Mouse (Mus musculus) cerebellum, postnatal 4 days (tissue): ENCODE measurements at regions not wholly inside any gene's neighbourhood (a gene's known extent, or its start where the extent isn't known, plus 50 kb on each side); places are given as distances from the start of the nearest gene placed in this dataset.

ENCODE experiments used
- DNase-seq, 2 experiments: peaks; one replicate each; pipeline ENCODE4 v3.0.0; 2022; ENCODE audit warnings: low spot score in 2 of 2, mixed read lengths in 1 of 2

GRCm38 (mm10) chr15:21988676-21989075, 560.1 kb upstream of the Cdh18 start:
- DNase-seq, result no peak

- no peak for DNase-seq
Observed at GRCm38 (mm10) chr15:21993309-21993708, 555.5 kb upstream of the Cdh18 start.

- no peak for DNase-seq
Observed at GRCm38 (mm10) chr15:21995121-21995826, 553.5 kb upstream of the Cdh18 start.

GRCm38 (mm10) chr15:22019977-22020376, 528.8 kb upstream of the Cdh18 start:
- DNase-seq, result no peak

- no peak for DNase-seq
Observed at GRCm38 (mm10) chr15:22030215-22030614, 518.6 kb upstream of the Cdh18 start.

GRCm38 (mm10) chr15:22046423-22046822, 502.4 kb upstream of the Cdh18 start:
- no peak for DNase-seq

- DNase-seq, result no peak
Observed at GRCm38 (mm10) chr15:22046877-22047478, 501.8 kb upstream of the Cdh18 start.

GRCm38 (mm10) chr15:22086856-22087255, 462.0 kb upstream of the Cdh18 start:
- DNase-seq, result no peak

- DNase-seq, result no peak
Observed at GRCm38 (mm10) chr15:22121746-22122145, 427.1 kb upstream of the Cdh18 start.

- DNase-seq, result no peak
Observed at GRCm38 (mm10) chr15:22151894-22152494, 396.8 kb upstream of the Cdh18 start.

GRCm38 (mm10) chr15:22152678-22153077, 396.1 kb upstream of the Cdh18 start:
- DNase-seq, result no peak

GRCm38 (mm10) chr15:22170302-22170701, 378.5 kb upstream of the Cdh18 start:
- peak in 1 of 2 experiments; percentile 80 for DNase-seq

- no peak for DNase-seq
Observed at GRCm38 (mm10) chr15:22208991-22209390, 339.8 kb upstream of the Cdh18 start.

- DNase-seq, result no peak
Observed at GRCm38 (mm10) chr15:22232629-22233028, 316.2 kb upstream of the Cdh18 start.

- DNase-seq, result no peak
Observed at GRCm38 (mm10) chr15:22280919-22281318, 267.9 kb upstream of the Cdh18 start.

GRCm38 (mm10) chr15:22311016-22311415, 237.8 kb upstream of the Cdh18 start:
- no peak for DNase-seq

- peak in 1 of 2 experiments; percentile 11 for DNase-seq
Observed at GRCm38 (mm10) chr15:22318992-22319391, 229.8 kb upstream of the Cdh18 start.

GRCm38 (mm10) chr15:22338941-22339340, 209.9 kb upstream of the Cdh18 start:
- DNase-seq, result no peak

GRCm38 (mm10) chr15:22344321-22344720, 204.5 kb upstream of the Cdh18 start:
- no peak for DNase-seq

GRCm38 (mm10) chr15:22351502-22351901, 197.3 kb upstream of the Cdh18 start:
- no peak for DNase-seq
